In genomic region chr14:71561906-71562305, GRCm38 (mm10) we compare ENCODE assay signal across 22 mouse cellular contexts.
A peak's percentile ranks its signal among the peaks of the same experiment; 100 is the strongest.
DNase-seq lines count a peak whose midpoint lies in the region; ATAC-seq and TF ChIP-seq lines count a peak whose summit lies in the region.
"Had no signal": no experiment of that assay in that cellular context is flagged by ENCODE, and none has a peak within 500 bp of the region (broad histone marks: within the 10 kb centered on the region; RNA-seq: fewer than 3 reads in every experiment).

No protein-coding gene starts in this region.

- TF ChIP-seq POLR2A in brain, embryonic 14.5 days (IDR thresholded peaks at IDR 0.05; ENCODE audit: borderline replicate concordance, extremely low read depth, insufficient read depth, insufficient read length, poor library complexity, severe bottlenecking), result no peak

- no peak for TF ChIP-seq CTCF in brain, embryonic 14.5 days (IDR thresholded peaks at IDR 0.05; ENCODE audit: borderline replicate concordance, extremely low read depth, insufficient read depth, insufficient read length)
- no peak for TF ChIP-seq CTCF in hindbrain, postnatal 0 days (IDR thresholded peaks at IDR 0.05; ENCODE audit: low read depth)

- no peaks in the 10 kb centered on the region for H3K9me3 ChIP-seq in hindbrain, postnatal 0 days (ENCODE audit: low read length)
- H3K9me3 ChIP-seq: hindbrain, embryonic 15.5 days; limb, embryonic 10.5 days; stomach, embryonic 15.5 days had no signal

- peak; percentile 10 for DNase-seq in layer of hippocampus, adult 11-12 months (ENCODE audit: low spot score)
- DNase-seq in layer of hippocampus, postnatal 10 days (ENCODE audit: low spot score in 2 of 2), result no peak
- DNase-seq in Muller cell, postnatal 12 days (ENCODE audit: inconsistent ontology term), result peak; percentile 40
- DNase-seq in brain, embryonic 14.5 days (ENCODE audit: low read depth), result peak; percentile 71
- DNase-seq in layer of hippocampus, postnatal 14 days (ENCODE audit: low spot score in 2 of 2), result peak; percentile 9 to 26
- DNase-seq in hindbrain, postnatal 0 days (ENCODE audit: low spot score), result no peak
- DNase-seq: adrenal gland, postnatal 10 days; cerebellum, adult 11 months; cerebellum, postnatal 25 days; heart, adult 2 months; heart, postnatal 4 days; liver, postnatal 0 days; lung, postnatal 10 days; midbrain, embryonic 14.5 days; right cerebral cortex, postnatal 14 days had no signal

- H3K9ac ChIP-seq in hindbrain, postnatal 0 days (replicated peaks; ENCODE audit: low read length), result no peak overlapping the region
- H3K9ac ChIP-seq: hindbrain, embryonic 15.5 days; liver, postnatal 0 days; stomach, embryonic 15.5 days had no signal

- H3K27ac ChIP-seq in hindbrain, postnatal 0 days, result no peak overlapping the region
- H3K27ac ChIP-seq: heart, adult 2 months; hindbrain, embryonic 15.5 days; limb, embryonic 10.5 days; stomach, embryonic 15.5 days had no signal

- ATAC-seq in activated CD4-positive, CD25-positive, alpha-beta regulatory T cell, adult 4 months, result no peak
- no peak for ATAC-seq in hindbrain, postnatal 0 days
- ATAC-seq: intestine, embryonic 16.5 days; liver, postnatal 0 days; Patski had no signal

- no peaks in the 10 kb centered on the region for H3K27me3 ChIP-seq in hindbrain, postnatal 0 days (ENCODE audit: insufficient read depth, low read length)
- H3K27me3 ChIP-seq: hindbrain, embryonic 15.5 days; Patski; stomach, embryonic 15.5 days had no signal

- no peaks in the 10 kb centered on the region for H3K36me3 ChIP-seq in hindbrain, postnatal 0 days (ENCODE audit: insufficient read depth, low read length)
- H3K36me3 ChIP-seq: hindbrain, embryonic 15.5 days; limb, embryonic 10.5 days; stomach, embryonic 15.5 days had no signal

- H3K4me2 ChIP-seq in hindbrain, postnatal 0 days (ENCODE audit: low read depth, low read length), result no peak overlapping the region
- H3K4me2 ChIP-seq: hindbrain, embryonic 15.5 days; stomach, embryonic 15.5 days had no signal

- WGBS in hindbrain, postnatal 0 days, result 65% methylated on average over 4 of the region's 4 CpGs

- H3K4me1 ChIP-seq in hindbrain, postnatal 0 days (ENCODE audit: insufficient read depth, low read length), result no peaks in the 10 kb centered on the region
- H3K4me1 ChIP-seq: hindbrain, embryonic 15.5 days; limb, embryonic 10.5 days; stomach, embryonic 15.5 days had no signal

- no peak overlapping the region for H3K4me3 ChIP-seq in hindbrain, postnatal 0 days (ENCODE audit: low read length)
- H3K4me3 ChIP-seq: heart, adult 2 months; hindbrain, embryonic 15.5 days; limb, embryonic 10.5 days; myocyte; stomach, embryonic 15.5 days had no signal

Comparison
In these comparisons a context has a peak if more than half of its experiments do, and no peak if none do; other contexts are left out.
1. DNase-seq: peak in layer of hippocampus, adult 11-12 months (single experiment), Muller cell, postnatal 12 days (single experiment), brain, embryonic 14.5 days (single experiment) and layer of hippocampus, postnatal 14 days (2 of 2); none in layer of hippocampus, postnatal 10 days (0 of 2) and hindbrain, postnatal 0 days (single experiment).